Mouse (Mus musculus): ENCODE results near the gene Eps8.

Eps8 gene

DNA sequence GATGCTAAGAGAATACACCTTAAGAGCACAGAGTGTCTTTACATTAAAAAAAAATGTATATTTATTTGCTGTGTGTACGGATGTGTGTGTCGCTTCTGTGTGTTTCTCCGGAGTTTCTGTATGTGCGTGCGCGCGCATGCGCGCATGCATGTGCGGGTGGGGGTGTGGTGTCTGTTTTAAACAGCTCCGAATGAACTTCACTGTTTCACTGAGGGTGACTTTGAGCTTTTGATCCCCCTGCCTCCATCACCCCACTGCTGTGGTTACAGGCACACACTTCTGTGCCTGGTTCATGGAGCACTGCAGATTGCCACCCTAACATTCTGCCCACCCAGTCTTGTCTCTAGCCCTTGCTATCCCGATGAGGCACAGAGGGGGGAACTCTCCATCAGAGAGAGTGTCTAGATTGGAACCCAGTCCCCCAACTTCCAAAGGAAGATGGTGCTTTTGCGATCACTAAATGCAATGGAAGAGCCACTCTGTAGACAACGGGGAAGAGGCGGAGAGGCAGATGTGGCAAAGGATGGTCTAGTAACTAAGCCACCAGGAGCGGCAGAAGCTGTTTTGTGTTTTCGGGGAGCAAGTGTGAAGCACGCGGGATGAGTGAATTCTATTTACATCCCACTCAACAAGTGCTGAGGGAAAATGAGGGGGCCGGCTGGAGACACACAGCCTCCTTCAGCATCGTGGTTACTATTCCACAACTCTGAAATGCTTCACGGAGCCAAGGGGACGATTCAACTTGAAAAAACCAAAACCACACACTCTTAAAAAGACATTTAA, 7.1 kb upstream of the Eps8 start:
- no peak for DNase-seq

DNA sequence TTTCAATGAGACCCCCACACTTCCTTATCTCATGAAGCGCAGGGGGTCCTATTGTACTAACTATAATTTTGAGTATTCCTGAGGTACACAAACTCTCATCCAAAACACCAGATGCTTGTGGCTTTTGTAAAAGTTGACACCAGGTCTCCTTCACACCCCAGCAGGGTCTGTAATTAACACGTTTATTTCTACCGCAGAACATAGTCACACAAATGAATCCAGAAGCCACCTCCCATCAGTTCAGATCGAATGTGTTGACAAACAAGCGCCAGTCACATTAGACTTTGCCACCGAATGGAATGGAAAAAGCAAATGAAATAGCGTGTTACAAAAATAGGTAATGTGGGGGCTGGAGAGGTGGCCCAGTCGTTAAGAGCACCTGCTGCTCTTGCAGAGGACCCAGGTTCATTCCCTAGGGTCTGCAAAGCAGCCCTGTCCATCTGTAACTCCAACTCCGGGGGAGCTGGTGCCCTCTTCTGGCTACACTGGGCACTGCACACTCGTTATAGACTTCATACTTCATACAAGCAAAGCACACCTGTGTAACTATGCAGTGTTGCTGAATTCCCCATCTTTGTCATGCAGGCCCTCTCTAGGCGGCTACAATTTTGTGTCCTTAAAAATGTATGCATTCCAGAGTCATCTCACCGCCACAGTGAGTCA, 3.9 kb upstream of the Eps8 start:
- DNase-seq: no peak

DNA sequence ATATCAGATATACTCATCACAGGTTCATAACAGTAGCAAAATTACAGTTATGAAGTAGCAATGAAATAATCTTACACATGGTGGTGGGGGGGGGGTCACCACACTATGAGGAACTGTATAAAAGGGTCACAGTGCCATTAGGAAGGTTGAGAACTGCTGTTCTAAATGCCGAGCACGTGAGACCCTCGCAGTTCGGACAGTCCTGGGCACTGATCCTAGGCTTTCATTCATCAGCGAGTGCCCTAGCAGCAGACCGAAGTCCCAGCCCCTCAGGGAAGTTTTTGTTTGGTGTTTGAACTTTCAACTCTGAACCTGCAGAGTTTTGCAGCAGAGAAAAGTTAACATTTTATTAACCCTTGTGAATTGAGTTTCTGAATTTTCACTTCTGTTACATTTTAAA, 2.5 kb upstream of the Eps8 start:
- no peak for DNase-seq

DNA sequence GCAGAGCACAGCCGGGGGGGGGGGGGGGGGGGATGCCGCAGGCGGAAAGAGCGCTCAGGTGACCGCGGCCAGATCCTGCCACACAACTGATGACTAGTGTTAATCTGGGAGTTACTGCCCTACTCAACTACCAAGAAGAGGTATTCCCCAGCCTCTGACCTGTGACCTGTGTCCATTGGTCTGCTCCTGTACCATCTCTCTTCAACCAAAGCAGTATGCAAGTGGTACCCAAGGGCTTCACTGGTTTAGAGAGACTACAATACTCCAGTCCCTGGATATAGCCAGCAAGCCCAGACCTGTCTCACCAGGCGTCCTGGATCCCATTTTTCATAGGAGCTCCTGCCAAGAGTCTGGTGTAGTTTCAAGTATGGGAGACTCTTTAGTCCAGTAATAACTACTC, 5.1 kb downstream of the Eps8 start:
- DNase-seq: peak; percentile 65

DNA sequence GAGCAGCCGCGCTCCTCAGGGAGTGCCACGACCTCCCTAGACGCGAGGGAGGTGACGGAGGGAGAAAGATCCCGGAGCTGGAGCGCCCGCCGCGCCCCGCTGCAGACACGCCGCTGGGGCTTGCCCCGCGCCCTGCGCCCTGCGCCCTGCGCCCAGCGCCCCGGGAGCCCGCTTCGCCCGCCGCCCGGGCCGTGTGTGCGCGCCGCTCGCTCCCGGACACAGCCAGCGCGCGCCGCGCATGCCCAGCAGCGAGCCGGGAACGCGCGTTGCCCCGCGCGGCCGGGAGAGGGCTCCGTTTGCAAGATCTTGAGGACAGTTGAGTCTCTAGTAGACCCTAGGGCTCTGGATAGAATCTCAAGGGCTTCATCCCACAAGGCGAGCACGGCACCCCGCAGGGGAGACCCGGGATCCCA, 5.6 kb downstream of the Eps8 start:
- peak; percentile 86 for DNase-seq

DNA sequence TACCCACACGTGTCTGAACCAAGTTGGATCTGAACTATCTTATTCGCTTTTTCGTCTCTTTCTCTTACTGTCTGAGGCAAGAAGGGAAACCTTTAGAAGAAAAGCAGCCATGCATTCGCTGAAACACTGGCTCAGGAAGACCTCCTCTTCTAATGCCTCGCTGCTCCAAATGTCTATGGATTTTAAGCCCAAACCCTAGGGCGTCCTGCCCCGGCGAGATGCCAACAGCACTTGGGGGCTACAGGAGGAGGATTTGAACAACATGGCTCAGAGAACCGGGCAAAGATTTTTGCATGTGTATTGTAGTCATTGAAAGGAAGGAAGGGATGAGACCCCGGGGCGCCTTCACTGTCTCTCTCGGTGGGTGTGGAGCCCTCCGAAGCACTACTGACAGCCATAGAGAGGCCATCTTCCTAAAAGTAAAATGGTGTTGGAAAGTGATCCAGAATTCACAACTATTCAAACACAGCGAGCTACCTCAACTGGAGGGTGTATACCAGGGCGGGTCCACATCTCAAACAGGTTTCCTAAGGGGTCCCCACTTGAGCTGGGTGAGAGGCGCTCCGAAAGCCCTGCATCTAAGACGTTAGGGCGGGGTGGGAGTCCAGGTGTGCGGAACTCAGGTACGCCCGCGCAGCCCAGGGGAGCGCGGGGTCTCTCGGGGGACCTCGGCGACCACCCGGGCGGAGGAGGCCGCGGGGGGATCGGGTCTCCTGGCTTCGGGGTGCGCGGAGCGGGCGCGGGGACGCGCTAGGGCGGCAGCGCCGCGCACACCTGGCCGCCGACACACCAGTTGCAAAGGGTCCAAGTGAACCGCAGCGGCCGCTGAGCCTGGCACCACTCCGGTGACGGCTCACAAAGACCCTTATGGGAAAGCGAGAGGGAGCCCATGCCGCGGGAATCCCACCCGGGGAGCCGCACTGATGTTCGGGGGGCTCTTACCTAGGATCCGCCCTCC, 6.3 kb downstream of the Eps8 start:
- DNase-seq: peak; percentile 71

DNA sequence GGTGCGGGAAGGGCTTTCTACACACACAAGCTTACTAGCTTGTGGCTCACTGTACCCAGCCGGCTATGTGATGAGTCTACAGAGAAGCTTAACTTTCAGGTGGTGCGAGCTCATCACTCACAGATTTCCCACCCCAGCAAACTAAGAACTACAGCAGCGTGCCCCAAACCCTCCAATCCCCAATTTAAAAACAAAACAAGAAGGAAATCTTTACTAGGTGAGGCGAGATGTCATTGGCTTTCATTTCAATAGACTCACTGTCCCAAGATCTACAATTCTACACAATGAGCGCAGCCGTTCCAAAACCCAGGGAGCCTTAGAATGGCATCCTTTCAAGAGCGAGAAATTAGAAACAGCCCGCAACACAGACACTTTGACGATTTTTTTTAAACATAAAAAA, 7.0 kb downstream of the Eps8 start:
- DNase-seq: no peak

DNA sequence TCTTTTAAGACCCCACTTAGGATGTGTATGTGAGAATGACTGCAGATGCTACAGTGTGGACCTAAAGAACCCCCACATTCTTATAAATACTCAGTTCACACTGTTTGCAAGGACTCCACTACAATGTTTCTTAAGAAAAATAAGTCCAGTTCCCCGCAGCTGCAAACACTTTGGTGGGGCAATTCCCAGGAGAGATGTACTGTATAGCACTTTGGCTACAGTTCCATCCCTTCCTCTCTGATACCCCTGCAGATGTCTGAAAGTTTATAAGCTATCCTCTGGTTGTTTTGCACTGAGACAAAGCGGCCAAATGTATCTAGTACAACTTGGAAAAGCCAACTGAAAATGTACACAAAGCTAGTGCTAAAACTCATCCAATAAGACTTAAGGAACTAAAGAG, 8.0 kb downstream of the Eps8 start:
- no peak for DNase-seq

DNA sequence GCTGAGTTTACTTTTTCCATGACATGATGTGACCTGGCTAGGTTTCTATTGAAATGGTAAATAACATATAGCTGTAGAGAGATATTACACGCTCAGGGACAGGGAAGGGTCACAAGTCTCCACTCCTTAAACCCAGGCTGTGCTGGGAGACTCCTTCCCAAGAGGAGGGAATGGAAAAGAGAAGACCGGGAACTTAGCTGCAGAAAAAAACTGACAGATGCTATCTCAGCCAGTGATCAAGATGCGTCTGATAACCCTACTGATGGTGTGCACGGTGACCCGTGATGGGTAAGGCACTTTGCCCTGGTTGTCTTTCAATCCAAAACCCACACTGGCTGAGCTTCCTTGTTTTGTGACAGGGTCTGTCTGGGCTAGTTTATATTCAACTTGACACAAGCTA, 9.8 kb downstream of the Eps8 start:
- DNase-seq: no peak

DNA sequence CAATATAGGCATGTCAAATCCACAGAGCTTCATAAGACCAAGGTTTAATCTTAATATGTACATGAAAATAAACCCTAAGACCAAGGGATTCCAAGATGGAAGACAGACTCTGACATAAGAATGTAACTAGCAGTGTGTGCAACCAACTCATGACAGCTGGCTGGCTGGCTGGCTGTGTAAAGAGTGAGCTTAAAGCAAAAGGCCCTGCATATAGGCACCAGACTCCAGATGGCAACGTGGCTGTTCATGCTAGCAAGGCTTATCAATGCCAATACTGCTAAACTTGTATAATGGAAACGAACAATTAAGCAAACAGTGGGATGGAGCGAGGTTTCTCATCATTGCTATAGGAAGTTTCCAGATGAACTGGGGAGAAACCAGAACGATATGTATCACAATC, 10.9 kb downstream of the Eps8 start:
- no peak for DNase-seq

DNA sequence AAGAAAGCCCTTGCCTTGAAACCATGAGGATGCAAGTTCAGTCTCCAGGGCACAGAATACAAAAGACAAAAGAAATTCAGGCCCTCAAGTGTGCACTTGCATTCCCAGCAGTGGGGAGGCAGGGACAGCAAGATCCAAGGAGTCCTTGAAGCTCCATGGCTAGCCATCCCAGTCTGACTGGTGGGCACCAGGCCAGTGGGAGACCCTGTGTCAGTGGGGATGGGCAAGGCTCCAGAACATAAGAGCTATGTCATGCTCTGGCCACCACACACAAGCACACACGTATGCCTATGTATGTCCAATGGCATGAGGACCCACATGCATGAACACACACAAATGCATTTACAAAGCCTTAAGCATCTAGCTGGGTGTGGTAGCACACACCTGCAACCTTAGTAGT, 13.0 kb downstream of the Eps8 start:
- no peak for DNase-seq

DNA sequence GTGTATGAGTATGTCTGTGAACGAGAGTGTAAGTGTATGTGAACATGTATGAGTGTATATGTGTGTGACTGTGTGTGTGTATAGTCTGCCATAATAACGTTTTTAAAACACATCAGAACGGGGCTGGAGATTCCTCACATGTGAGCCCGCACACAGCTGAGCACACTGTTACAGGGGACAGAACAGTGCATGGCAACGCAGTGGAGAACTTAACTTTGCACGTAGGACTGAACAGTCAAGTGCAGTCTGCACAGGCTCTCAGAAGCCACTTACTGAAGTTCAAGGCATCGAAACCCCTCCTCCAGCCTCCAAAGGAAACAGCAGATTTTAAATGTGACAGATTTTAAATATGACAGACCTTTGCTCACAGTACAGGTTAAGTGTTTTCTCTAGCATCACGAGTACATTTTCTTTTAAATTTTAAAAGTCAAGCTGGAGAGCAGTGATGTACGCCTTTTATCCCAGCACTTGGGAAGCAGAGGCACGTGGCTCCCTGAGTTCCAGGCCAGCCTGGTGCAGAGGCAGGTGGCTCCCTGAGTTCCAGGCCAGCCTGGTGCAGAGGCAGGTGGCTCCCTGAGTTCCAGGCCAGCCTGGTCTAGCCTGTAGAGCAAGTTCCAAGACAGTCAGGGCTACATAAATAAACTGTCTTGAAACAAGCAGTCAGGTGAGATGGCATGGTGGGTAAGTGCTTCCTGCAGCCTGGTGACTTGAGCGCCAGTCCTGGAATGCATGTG, 15.7 kb downstream of the Eps8 start:
- no peak for DNase-seq

DNA sequence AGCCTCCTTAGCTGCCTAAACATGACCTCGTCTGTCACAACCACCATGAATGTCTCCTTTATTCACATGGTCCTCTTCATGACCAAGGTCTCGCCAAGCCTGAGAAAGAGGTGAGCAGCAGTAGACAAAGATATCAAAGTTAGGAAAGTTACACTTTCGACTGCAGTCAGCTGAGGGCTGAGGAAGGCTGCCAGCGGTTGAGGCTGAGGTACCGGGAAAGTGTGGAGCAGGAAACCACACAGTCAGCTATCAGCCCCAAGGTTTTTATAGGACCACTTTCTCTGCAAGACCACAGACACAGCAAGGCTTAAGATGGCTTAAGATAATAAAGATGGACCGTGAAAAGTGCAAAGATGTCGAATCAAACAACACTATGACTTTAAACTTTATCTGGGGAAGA, 17.2 kb downstream of the Eps8 start:
- no peak for DNase-seq

DNA sequence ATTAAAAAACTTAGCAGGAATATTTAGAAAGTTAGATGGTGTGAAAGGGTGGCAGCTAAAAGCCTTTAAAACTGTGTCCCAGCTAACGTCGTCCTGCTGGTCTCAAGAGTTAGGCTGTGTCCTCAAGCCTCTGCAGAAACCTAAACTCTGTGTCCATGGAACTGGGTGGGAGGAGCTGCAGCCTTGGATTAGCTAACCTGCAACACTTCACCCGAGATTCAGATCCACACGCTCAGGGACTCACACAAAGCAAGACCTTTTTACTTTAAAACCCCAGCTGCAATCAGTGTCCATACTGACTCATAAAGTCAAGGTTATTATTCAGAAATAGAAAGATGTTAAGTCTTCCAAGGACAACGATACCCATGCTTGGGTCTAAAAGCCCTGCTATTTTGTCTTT, 18.5 kb downstream of the Eps8 start:
- no peak for DNase-seq

DNA sequence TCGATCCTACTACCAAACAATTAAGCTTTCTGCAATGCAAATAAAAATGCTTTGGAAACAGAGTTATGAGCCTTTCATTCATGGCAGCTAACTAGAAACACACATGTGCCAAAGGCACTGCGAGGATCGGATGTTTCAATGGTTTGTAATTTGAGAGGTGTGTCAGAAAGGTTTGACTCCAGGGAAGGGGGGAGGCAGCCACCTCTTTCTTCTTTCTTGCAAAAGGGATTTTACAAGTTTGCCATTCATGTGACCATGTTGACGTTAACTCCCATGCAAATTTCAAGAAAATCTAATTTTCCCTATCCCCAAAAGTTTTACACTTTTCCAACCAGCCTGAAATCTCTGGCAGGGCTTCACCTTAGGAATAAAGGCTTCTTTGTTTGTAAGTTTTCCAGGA, 21.1 kb downstream of the Eps8 start:
- no peak for DNase-seq

DNA sequence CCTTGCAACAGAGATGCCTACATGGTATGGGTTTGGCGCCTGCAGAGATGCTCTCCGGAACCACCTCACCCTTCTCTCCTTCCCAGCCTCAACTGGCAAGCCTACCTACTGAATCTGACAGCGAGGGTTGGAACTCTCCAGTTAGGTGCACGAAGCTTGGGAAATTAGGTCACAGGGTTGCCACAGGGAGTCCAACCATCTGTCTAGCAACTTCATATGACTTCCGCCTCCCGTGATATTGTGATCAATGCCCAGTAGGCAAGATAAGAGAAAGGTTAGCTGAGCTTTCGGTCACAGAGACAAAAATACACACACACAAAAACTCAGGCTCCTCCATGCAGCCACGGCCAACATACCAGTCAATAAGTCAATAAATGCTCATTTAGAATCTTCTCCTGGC, 21.6 kb downstream of the Eps8 start:
- DNase-seq: peak; percentile 91

DNA sequence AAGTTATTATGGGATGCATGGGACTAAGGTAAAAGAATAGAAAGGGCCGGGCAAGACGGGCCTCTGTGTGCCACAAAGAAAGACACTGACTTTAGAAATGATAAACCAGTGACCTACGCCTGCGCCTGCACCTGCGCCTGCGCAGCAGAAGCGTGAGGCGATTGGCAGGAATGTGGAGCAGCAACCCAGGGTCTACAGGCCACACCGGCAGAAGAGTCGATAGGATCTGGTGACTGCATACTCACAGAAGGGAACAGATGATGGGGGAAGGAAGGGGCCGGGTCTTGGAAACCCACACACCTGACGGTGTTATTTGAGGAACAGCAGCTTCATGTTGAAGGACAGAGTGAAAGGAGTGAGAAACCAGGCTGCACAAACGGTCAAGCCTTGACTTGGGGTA, 24.3 kb downstream of the Eps8 start:
- no peak for DNase-seq

DNA sequence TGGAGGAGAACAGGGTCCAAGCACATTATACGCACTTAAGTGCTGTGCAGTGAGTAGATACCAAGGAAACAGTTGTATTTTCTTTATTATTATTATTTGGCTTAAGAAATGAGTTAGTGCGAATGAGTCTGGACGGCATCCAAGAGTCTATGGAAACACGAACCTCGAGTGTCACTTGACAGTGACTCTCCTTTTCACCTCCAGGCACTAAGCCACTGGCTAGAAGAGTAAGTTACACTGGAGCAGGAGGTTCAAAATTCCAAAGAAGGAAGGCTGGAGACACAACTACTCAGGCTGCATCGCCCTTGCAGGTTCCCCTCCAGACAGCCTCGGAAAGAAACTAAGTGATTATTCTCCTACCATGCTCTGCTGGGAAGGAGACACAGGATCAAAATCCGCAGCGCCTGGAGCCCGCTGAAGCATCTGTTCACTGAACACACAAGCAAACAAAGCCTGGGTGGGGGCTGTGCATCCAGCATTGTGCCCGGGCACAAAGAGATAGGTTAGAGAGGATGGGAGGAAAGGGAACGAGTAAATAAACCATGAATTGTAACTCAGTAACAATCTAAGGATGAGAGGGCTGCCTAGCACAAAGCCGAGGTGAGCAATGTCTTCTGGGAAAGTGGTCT, 25.0 kb downstream of the Eps8 start:
- no peak for DNase-seq

DNA sequence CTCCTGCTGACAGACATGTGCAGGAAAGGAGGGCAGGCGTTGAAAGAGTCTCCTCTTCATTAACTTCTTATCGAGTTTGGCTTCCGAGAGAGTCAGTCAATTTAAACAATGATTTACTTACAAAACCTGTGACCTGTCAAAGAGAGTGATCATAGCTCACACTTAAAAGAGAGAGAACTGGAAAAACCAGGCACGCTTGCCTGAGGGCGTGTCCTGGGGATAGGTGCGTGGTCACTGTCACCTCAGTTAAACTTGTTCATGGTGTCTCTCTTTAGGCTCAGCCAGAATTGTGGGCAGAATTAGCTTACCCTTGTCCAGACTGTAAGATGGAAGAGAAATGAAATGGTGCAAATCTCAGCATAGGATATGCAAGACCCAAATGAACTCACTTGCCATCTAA, 26.0 kb downstream of the Eps8 start:
- no peak for DNase-seq

DNA sequence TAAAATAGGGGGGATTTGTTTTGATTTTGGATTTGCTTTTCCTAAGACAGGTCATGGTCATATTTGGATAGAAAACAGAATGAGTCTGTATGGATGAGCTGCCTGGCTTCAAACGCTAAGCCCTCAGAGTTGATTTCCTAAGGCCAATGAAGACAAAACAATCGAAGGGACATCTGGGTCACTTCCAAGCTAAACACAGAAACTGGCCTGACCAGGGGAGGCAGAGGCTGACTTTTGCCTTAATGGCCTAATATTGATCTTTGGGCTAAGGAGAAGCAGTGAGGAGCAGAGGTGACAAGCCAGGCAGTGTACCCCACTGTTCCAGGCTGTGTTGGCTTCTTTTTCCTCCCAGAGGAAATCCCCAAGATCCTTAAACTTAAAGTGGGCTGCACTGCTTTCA, 33.7 kb downstream of the Eps8 start:
- DNase-seq: no peak

DNA sequence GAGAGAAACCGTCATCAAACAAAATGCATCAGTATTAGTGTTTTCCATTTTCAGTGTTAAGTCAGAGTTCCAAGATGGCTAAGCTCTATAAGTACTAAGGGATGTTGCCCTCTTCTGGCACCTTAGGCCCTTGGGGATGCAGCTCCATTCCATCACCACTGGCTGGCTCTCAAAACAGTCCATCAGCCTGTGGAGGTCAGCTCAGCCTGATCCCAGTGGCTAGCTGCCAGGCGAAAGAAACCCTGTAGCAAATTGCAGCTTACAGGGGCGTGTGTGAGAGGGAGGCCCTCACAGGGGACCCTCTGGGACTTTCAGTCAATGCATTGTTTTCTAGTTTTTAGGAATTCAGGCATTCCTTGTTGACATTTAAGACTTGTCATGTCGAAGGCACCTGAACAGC, 40.8 kb downstream of the Eps8 start:
- no peak for DNase-seq

DNA sequence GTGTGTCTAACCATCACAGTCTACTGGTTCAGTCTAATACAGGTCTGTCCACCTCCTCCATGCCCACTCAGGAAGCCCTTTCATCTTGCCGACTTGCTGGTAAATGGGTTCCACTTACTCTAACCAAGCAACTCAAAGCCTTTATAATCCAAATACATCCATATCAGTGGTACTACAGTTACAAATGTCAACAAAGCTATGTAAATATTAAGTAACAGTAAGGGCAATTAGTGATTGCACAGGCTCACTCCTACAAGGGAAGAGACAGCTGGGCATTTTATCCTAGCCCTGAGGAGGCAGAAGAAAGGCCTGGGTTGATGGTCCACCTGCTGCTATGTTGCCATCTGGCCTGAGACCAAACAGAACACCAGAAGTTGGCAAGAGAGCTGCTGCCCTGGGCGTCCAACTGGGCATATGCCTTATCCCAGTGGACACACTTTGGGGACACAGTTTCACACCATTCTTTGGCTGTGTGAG, 42.6 kb downstream of the Eps8 start:
- peak; percentile 96 for DNase-seq
